Mouse (Mus musculus) cerebellum, postnatal 25 days (tissue): ENCODE measurements around the gene Prcp.
A peak's percentile ranks its signal among the peaks of the same experiment; 100 is the strongest.

ENCODE experiments used
- DNase-seq, 2 experiments: peaks; one replicate each; pipeline ENCODE4 v3.0.0; 2021; ENCODE audit warnings: mixed read lengths in 2 of 2

Prcp gene

DNA sequence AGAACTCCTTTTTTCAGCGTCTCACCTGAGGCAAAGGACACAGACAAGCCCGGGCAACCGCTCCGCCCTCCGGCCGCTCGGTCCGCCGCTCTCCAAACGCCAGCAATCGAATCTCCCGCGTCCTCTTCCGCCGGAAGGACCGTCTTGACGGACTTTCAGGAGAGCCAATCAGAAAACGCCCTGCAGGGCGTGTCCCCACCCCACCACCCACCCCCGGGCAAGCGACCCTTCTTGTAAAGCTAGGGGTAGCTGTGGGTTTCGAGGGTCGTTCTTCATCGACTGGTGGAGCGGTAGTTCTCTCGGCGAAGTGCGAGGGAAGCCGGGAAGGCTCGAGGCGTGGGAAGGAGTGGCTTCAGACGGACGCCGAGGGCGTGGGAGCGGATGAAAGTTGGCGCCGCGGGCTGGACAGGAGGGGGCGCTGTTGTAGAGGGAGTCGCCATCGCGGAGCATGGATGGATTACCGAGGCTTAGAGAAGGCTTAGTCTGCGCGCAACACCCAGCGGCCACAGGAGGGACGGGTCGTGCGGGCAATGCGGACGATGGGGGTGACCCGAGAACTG lies at the start of gene Prcp, which contains the start of gene Ddias:
Prcp (plus strand) TSS at position 355 of the 560 bp plus-strand sequence.
Ddias (minus strand) TSS at position 132 of the 560 bp plus-strand sequence.
- DNase-seq, result peak; percentile 96

GRCm38 (mm10) chr7:92826248-92826647 lies 48.0 kb upstream of the Prcp start:
- no peak for DNase-seq

DNA sequence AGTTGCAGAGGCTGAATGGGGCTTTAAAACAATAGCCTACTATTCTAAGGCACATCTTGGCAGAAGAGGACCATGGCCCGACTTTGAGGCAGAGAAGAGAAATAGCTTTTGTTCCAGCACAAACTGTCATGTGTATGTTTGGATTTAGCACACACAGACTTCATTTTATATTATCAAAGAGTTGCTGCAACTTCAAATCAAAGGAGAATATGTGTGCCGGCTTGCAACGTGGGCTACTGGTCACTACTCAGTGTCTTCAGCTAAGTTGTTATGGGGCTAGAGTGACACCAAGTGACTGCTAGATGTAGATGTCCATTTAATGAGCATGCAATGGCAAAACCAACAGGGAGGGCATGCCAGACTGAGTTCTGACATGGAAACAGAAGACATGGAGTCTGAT lies 46.3 kb upstream of the Prcp start:
- peak in 1 of 2 experiments; percentile 56 for DNase-seq

- DNase-seq, result no peak
Observed at GRCm38 (mm10) chr7:92832395-92832794, 41.9 kb upstream of the Prcp start.

GRCm38 (mm10) chr7:92834391-92834790 lies 39.9 kb upstream of the Prcp start:
- no peak for DNase-seq

- no peak for DNase-seq
Observed at GRCm38 (mm10) chr7:92836447-92836846, 37.8 kb upstream of the Prcp start.

- DNase-seq, result no peak
Observed at GRCm38 (mm10) chr7:92837226-92837625, 37.0 kb upstream of the Prcp start.

GRCm38 (mm10) chr7:92837907-92838306 lies 36.4 kb upstream of the Prcp start:
- DNase-seq, result no peak

- DNase-seq, result no peak
Observed at GRCm38 (mm10) chr7:92842254-92842653, 32.0 kb upstream of the Prcp start.

DNA sequence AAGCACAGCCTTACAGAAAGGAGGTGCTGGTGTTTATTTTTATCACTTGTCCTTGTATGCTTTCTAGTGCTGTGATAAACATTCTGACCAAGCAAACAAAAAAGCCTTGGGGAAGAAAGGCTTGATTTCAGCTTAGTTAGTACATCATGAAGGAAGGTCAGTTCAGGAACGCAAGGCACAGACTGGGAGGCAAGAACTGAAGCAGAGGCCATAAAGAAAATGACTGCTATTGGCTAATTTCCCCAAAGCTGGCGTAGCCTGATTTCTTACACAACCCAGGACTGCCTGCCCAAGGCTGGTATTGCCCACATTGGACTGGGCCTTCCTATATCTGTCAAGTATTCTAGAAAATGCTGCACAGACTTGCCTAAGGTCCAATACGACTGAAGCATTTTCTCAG lies 26.0 kb upstream of the Prcp start:
- no peak for DNase-seq

- DNase-seq, result no peak
Observed at GRCm38 (mm10) chr7:92866526-92866925, 7.7 kb upstream of the Prcp start.

DNA sequence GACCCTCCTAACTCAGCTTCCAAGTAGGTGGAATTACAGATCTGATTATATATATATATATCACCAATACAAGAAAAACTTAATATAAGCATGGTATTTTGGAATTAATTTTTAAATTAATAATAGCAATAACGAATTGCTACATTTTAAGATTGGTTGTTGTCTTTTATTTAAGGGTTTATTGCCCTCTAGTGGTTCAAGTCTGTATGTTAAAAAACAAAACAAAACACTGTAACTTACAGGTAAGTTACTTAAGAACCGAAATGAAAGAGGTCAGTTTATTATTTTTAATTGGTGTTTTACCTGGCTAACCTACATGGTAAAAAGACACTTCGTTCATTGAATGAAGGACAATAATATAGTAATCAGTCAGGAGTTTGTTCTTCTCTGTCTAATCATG lies 4.1 kb upstream of the Prcp start:
- DNase-seq, result no peak

DNA sequence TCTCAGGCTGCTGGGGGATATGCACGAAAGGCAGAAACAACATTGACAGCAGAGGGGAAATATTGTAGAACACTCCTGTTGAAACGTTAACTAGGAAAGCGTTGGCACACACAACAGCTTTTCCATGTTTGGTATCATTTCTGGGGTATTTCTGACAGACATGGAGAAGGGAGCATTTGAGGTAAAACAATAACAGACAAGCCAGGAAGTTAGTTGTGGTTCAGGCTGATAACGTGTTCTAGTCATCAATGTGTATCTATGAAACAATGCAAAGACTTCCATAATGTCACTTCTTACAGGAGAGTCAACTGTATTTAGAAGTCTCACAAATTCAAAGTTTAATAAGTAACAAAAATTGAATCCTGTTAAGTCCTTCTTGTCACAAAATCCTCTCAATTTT lies 2.7 kb upstream of the Prcp start:
- DNase-seq, result no peak

DNA sequence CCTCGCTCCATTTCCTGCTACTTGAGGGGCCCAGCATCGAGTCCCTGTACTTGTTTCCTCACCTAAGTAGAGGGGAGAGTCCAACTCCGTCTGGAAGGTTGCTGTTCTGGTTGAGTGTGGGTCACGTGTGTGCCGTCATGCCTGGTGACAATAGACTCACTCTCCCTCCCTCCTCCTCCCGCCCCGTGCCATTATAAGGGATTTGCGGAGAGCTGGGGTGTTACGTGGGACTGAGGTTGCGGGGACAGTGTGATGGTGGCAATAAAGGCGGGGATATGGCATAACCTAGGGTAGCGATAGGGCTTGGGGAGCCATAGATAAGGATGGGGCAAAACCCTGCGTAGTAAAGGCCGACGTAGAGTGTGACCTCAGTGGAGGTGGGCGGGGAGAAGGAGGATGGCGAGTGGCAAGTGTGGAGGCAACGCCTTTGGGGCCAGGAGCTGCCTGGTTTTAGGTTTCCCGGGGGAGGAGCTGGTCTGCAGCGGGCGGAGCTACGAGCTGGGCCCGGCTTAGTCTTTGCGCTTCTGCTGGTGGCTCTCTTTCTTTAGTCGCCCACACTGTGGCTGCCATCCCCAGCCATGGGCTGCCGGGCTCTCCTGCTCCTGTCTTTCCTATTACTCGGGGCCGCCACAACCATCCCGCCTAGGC lies 615 bp downstream of the Prcp start:
- peak; percentile 91 to 92 for DNase-seq

DNA sequence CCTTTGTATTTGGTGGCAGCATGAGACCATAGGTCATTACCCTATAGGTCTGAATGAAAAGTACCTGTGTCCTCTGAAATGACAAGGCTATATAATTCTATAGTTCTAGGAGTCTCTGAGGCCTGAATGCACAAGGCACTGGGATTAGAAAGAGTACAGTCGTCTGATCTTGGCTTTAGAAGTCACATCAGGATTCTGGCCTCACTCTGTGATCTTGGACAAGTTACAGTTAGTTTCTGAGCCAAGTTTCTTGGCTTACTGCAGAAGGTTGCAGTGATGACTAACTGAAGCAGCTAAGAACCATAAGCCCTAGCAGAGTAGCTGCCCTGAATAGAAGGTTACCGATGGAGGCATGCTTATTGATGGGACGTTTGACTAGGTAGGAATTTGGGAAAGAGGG lies 1.8 kb downstream of the Prcp start:
- peak in 1 of 2 experiments; percentile 3 for DNase-seq

GRCm38 (mm10) chr7:92876538-92876937 lies 2.3 kb downstream of the Prcp start:
- no peak for DNase-seq

- no peak for DNase-seq
Observed at GRCm38 (mm10) chr7:92878575-92879285, 4.5 kb downstream of the Prcp start.

GRCm38 (mm10) chr7:92883850-92884716 lies 9.8 kb downstream of the Prcp start:
- no peak for DNase-seq

GRCm38 (mm10) chr7:92884998-92885660 lies 10.9 kb downstream of the Prcp start:
- DNase-seq, result no peak

DNA sequence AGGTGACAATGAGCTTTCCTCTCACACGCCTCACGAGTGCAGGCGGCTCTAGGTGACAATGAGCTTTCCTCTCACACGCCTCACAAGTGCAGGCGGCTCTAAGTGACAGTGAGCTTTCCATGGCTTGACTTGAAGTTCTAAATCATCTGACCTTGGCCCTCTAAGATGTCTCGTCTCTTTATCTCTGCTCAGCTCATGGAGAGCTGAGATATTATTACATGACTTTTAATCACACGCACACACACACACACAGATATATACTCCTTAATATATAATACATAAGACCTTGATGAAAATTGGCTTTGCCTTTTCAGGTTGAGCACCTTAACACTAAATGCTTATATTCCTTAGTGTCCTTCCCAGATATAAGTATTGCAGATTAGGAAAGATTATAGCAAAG lies 12.5 kb downstream of the Prcp start:
- DNase-seq, result no peak

- no peak for DNase-seq
Observed at GRCm38 (mm10) chr7:92887230-92887629, 13.0 kb downstream of the Prcp start.

DNA sequence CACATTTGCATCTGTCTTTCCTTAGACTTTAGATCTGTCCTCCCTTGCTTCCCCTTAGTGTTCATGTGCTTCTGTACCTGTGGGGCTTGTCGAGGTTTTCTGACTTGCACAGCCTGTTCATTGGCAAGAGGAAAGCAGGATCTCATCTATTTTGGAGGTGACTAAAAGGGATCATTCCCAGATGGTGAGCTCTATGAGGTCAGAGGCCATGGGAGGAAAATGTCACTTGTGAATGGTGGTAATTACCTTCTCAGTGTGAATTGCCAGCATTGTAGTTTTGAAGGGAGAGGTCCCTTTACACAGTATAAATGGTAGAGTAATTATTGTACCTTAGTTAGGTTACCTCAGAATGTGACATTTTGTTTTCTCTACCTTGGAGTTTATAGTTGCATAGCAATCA lies 15.9 kb downstream of the Prcp start:
- no peak for DNase-seq
